Mouse (Mus musculus): ENCODE data around the gene Gm20388. TPM values are rescaled to one million over a fixed set of nuclear protein-coding genes. Genes with fewer than 3 reads are reported as not detected.

Gene Gm20388
- polyA plus RNA-seq, 1 experiment from 2014 or later = 2.5 TPM

DNA sequence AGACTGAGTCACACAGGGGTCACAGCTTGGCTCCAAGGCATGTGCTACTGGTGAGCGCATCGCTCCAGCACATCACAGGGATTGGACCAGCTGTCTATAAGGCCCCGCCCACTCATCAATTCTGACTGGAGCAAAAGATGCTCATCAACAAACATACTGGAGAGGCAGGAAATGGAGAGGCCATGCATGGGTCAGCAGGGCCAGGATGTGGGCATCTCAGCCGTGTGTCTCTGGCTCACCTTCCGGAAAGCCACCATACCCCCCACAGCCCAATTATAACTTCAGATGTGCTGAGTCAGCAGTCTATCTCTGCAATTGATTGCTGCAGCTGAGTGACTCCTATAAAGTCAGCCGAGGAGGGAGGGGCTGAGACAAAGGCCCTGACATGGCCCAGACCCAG lies 1657.7 kb downstream of the Gm20388 start:
- Histone ChIP-seq H3K4me3 (no peak overlapping the region), H3K4me1 (peaks cover 29% of the 10 kb centered on the region), H3K27ac (no peak overlapping the region), H3K9me3 (replicated peaks) (no peaks in the 10 kb centered on the region), H3K27me3 (ENCODE audit: low read depth, poor library complexity, severe bottlenecking) (no peaks in the 10 kb centered on the region), H3K36me3 (peaks cover 24% of the 10 kb centered on the region)
- DNase-seq (ENCODE audit: low spot score) = no peak
- 67% methylated on average over 6 of the region's 6 CpGs for WGBS

DNA sequence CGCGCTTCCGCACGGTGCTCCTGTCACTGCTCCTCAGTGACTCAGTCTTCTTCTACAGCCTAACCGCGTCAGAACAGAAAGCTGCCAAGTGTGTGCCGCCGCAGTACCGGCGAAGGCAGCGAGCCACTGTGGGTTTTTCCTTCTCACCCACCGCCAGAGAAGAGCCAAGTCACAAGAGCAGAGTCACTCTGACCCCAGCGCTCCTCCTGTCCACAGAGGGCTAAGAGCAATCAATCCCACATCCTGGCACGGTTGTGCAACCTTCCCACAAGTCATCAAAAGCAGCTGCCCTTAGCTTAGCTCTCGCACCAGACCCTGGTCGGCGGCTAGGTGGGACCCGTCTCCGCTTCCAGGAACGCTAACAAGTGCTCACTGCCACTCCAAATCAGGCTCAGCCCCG lies 1659.7 kb downstream of the Gm20388 start:
- Histone ChIP-seq H3K9me3 (replicated peaks) (no peaks in the 10 kb centered on the region), H3K4me1 (peaks cover 24% of the 10 kb centered on the region), H3K27me3 (ENCODE audit: low read depth, poor library complexity, severe bottlenecking) (no peaks in the 10 kb centered on the region), H3K27ac (no peak overlapping the region), H3K36me3 (peaks cover 12% of the 10 kb centered on the region), H3K4me3 (no peak overlapping the region)
- no peak for DNase-seq (ENCODE audit: low spot score)
- 84% methylated on average over 21 of the region's 21 CpGs for WGBS

DNA sequence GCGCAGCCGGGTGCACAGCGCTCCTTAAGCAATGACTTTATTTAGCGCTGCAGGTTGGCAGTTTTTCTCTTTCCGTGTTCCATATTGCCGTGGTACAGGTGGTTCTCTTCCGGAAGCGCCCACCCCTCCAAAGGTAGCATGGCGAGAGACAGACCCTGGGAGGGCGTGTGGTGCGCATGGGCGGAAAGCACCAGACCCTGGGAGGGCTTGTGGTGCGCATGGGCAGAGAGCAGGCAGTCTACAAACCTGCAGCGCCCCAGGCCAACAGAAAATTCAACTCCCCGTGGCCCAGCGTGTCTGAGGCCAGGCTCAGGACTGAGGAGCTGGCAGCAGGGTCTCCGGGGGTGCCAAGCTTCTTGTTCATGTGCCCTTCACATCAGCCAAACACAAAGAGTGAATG lies 1660.2 kb downstream of the Gm20388 start:
- WGBS = 83% methylated on average over 17 of the region's 17 CpGs
- H3K4me1 ChIP-seq = peaks cover 28% of the 10 kb centered on the region
- no peak overlapping the region for H3K27ac ChIP-seq
- DNase-seq (ENCODE audit: low spot score) = no peak
- H3K27me3 ChIP-seq (ENCODE audit: low read depth, poor library complexity, severe bottlenecking) = no peaks in the 10 kb centered on the region
- H3K36me3 ChIP-seq = 0 out of 2 replicates have a peak, but pooled peaks cover 7% of the 10 kb centered on the region
- no peaks in the 10 kb centered on the region for H3K9me3 ChIP-seq (replicated peaks)
- no peak overlapping the region for H3K4me3 ChIP-seq

DNA sequence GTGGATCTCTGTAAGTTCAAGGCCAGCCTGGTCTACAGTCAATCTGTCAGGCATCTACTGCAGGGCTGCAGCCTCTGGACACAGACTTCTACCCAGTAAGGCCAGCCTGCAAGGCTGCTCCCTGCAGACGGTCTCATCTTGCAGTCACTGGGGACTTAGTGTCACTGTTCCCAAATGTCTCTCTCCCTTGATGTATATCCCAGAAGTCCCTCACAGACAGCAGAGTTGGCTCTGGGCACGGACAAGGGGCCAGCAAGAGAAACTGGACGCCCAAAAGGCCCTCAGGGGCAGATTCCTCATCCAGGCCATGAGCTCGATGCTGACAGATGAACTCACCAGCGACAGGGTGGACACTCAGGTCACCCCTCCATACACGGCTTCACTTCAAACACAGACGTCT lies 1661.5 kb downstream of the Gm20388 start:
- H3K27me3 ChIP-seq (ENCODE audit: low read depth, poor library complexity, severe bottlenecking) = no peaks in the 10 kb centered on the region
- peaks cover 36% of the 10 kb centered on the region for H3K4me1 ChIP-seq
- no peak overlapping the region for H3K27ac ChIP-seq
- 70% methylated on average over 7 of the region's 7 CpGs for WGBS
- DNase-seq (ENCODE audit: low spot score) = no peak
- no peaks in the 10 kb centered on the region for H3K9me3 ChIP-seq (replicated peaks)
- 0 out of 2 replicates have a peak, but pooled peaks cover 2% of the 10 kb centered on the region for H3K36me3 ChIP-seq
- H3K4me3 ChIP-seq = no peak overlapping the region

DNA sequence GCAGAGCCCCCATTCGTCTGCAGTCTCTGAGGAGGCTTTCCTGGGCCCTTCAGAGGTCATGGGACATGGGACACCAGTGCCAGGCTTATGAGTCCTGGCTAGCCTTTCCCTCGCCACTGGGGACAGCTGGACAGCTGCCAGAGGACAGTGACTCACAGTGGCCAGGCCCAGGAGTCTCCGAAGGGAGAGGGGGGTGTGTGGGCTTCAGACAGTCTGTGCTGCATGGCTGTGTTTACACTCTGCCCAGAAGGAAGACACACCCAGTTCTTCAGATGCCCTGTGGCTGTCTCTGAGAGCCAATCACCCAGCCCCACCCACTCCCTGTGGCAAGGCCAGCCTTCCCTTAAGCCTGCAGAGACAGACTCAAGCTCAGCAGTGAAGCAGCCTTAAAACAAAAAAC lies 1662.6 kb downstream of the Gm20388 start:
- no peaks in the 10 kb centered on the region for H3K27me3 ChIP-seq (ENCODE audit: low read depth, poor library complexity, severe bottlenecking)

DNA sequence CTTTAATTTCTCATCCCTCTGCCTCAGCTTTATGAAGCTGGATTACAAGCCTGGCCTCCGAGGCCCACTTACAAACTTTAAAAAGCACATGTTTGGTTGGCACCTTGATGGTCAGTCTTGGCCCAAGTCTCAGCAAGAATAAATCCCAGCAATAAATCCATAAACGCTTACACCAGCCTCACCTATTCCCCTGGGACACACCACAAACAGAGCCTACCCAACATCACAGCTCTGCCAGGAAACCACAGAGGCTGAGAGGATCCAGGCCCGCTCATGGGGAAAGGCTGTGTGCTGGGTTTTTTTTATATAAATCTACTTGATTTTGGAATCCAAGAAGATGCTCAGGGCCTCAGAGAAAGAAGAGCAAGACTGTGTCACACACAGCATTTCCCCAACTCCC lies 1665.0 kb downstream of the Gm20388 start:
- Histone ChIP-seq H3K27ac (no peak overlapping the region), H3K27me3 (ENCODE audit: low read depth, poor library complexity, severe bottlenecking) (no peaks in the 10 kb centered on the region), H3K36me3 (0 out of 2 replicates have a peak, but pooled peaks cover 2% of the 10 kb centered on the region), H3K4me1 (peaks cover 50% of the 10 kb centered on the region), H3K9me3 (replicated peaks) (no peaks in the 10 kb centered on the region), H3K4me3 (no peak overlapping the region)
- DNase-seq (ENCODE audit: low spot score) = no peak
- WGBS = 72% methylated on average over 3 of the region's 3 CpGs

More for the DNA sequence above, 1662.6 kb downstream of the Gm20388 start:
- Histone ChIP-seq H3K9me3 (replicated peaks) (no peaks in the 10 kb centered on the region), H3K36me3 (0 out of 2 replicates have a peak, but pooled peaks cover 2% of the 10 kb centered on the region), H3K27ac (no peak overlapping the region), H3K4me1 (peaks cover 39% of the 10 kb centered on the region), H3K4me3 (no peak overlapping the region)
- no peak for DNase-seq (ENCODE audit: low spot score)
- 59% methylated on average over 3 of the region's 3 CpGs for WGBS

DNA sequence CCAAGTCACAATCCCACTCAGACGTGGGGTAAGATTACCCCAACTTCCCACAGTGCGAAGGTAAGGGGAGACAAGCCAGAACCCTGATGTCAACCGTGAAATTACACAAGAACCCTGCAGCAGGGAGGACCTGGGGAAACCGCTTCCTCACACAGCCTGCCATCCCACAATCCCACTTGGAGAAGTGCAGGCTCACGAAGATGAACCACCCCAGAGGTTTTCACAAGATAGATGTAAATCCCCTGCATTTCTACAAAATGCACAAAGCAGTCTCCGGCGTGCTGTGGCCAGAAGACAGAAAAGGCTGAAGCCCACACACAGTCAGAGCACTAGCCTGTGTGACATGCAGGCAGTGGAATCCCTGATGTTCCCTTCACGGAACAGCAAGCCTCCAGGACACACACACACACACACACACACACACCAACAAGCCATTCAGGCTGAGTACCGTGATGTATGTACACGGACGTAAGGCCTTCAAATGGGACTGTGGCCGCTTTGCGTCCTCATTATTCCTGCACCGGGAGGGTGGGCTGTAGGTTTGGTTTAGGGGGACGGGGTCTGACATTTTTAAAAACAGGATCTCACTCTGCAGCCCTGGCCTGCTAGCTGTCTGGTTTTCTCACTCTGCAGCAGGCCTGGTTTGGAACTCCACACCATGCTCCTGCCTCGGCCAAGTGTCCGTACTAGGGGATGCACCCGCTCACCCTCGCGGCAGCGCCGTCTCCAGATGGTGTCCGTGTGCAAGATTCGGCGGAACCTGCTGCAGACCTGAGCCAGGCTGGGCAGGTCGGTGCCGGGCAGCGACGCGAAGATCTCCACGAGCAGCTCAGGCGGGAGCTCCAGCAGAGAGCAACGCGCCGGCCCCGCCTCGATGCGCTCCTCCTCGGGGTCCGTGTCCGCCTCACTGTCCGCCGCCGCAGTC lies 1667.4 kb downstream of the Gm20388 start:
- 4% methylated on average over 44 of the region's 44 CpGs for WGBS
- Histone ChIP-seq H3K27ac (peak overlapping the region; percentile 89), H3K4me3 (peak overlapping the region; percentile 90), H3K4me1 (peaks cover 44% of the 10 kb centered on the region), H3K9me3 (replicated peaks) (no peaks in the 10 kb centered on the region), H3K36me3 (no peaks in the 10 kb centered on the region), H3K27me3 (ENCODE audit: low read depth, poor library complexity, severe bottlenecking) (no peaks in the 10 kb centered on the region)
- no peak for DNase-seq (ENCODE audit: low spot score)

DNA sequence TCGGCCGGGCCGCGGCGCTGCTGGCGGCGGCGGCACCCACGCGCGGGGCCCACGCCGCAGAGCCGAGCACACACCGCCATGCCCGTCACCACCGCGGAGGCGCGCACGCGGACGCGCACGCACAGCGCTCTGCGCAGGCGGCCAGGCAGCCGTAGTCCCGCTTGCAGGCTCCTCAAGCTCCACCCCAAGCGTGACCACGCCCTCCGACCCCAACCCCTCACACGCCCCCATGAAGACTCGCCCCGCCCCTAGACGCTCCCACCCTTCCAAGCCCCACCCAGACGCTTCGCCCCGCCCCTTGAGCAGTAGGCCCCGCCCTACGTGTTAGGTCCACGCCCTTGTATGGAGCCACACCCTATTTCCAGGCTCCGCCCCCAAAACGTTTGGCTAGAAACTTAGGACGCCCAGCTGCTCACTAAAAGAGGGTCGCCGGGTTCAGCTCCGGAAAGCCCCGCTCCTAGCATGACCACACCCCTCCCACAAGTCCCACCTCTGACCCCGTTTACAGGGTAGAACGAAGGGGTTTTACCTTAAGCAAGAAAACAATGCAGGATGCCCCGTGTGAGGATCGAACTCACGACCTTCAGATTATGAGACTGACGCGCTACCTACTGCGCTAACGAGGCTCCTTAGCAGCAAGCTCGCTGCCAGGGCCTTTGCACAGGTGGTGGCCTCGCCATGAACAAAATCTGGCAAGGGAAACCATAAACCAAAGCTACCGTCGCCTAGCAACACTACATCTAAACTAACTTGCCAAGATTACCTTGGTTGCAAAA lies 1668.2 kb downstream of the Gm20388 start, which contains the start of gene Fbxo31:
TSS of gene Fbxo31 (minus strand) at position 131 of the 776 bp plus-strand sequence.
- no peaks in the 10 kb centered on the region for H3K9me3 ChIP-seq (replicated peaks)
- WGBS = 2% methylated on average over 63 of the region's 63 CpGs

DNA sequence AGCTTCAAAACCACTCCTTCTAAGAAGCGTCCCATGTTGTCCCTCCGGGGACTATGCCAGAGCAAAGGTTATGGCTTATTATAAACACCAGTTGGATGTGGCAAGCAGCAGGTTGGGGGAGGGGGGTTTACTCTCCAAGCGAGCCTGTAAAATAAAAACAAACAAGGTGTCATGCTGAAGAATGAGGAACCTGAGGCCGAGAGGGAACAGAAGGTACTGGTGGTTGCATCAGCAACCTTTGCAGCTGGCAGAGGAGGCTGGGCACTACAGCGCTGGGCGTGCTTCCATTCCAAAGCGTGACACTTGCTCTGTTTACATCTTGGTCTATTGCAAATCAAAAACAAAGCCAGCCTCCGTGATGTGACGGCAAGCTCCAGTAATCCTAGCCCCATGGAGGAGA lies 1669.8 kb downstream of the Gm20388 start:
- Histone ChIP-seq H3K36me3 (no peaks in the 10 kb centered on the region), H3K27ac (no peak overlapping the region), H3K27me3 (ENCODE audit: low read depth, poor library complexity, severe bottlenecking) (no peaks in the 10 kb centered on the region), H3K9me3 (replicated peaks) (no peaks in the 10 kb centered on the region), H3K4me1 (peaks cover 45% of the 10 kb centered on the region), H3K4me3 (no peak overlapping the region)
- no peak for DNase-seq (ENCODE audit: low spot score)
- 21% methylated on average over 9 of the region's 9 CpGs for WGBS

More for the DNA sequence above, 1668.2 kb downstream of the Gm20388 start, which contains the start of gene Fbxo31:
- Histone ChIP-seq H3K27me3 (ENCODE audit: low read depth, poor library complexity, severe bottlenecking) (no peaks in the 10 kb centered on the region), H3K4me1 (peaks cover 41% of the 10 kb centered on the region), H3K4me3 (peak within 1 kb of the TSS; percentile 90), H3K36me3 (no peaks in the 10 kb centered on the region), H3K27ac (peak within 1 kb of the TSS; percentile 89)
- peak; percentile 98 for DNase-seq (ENCODE audit: low spot score)

DNA sequence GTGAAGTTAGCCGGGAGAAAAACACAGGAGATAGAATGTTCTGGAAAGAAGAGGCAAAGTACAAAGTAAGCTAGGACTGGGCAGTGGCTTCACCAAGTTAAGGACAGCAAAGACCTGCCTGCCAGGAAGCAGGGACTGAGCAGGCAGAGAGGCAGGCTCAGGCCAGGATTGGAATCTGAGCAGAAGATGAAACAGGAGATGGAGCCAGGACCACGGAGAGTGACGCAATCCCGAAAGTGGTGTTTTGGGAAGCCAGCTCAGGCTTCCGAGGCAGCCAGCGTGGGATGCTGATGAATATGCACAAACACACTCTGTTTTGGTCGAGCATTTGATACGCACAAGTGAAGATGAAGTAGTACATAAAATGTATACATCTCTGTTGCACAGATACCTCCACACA lies 1673.0 kb downstream of the Gm20388 start:
- DNase-seq (ENCODE audit: low spot score) = no peak
- Histone ChIP-seq H3K27me3 (ENCODE audit: low read depth, poor library complexity, severe bottlenecking) (no peaks in the 10 kb centered on the region), H3K4me3 (no peak overlapping the region), H3K9me3 (replicated peaks) (no peaks in the 10 kb centered on the region), H3K36me3 (no peaks in the 10 kb centered on the region), H3K4me1 (peaks cover 28% of the 10 kb centered on the region), H3K27ac (no peak overlapping the region)
- WGBS = 60% methylated on average over 8 of the region's 8 CpGs

DNA sequence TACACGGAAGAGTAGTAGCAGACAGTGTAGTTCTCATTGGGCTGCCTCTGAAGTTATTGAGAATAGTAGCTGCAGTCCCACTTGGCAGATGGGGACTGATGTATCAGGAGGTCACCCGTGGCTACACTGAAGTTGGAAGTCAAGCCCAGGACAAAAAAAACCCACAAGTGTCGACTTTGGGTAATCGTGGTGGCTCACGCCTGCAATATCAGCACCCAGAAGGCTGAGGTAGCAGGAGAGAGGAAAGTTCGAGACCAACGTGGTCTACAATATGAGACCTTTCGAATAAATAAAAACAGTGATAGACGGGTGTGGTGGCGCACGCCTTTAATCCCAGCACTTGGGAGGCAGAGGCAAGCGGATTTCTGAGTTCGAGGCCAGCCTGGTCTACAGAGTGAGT lies 1674.1 kb downstream of the Gm20388 start:
- no peak for DNase-seq (ENCODE audit: low spot score)
- H3K27ac ChIP-seq = peak overlapping the region; percentile 86
- H3K4me3 ChIP-seq = peak overlapping the region; percentile 76
- no peaks in the 10 kb centered on the region for H3K36me3 ChIP-seq
- H3K4me1 ChIP-seq = peaks cover 24% of the 10 kb centered on the region
- H3K9me3 ChIP-seq (replicated peaks) = no peaks in the 10 kb centered on the region
- WGBS = 46% methylated on average over 13 of the region's 13 CpGs
- no peaks in the 10 kb centered on the region for H3K27me3 ChIP-seq (ENCODE audit: low read depth, poor library complexity, severe bottlenecking)

DNA sequence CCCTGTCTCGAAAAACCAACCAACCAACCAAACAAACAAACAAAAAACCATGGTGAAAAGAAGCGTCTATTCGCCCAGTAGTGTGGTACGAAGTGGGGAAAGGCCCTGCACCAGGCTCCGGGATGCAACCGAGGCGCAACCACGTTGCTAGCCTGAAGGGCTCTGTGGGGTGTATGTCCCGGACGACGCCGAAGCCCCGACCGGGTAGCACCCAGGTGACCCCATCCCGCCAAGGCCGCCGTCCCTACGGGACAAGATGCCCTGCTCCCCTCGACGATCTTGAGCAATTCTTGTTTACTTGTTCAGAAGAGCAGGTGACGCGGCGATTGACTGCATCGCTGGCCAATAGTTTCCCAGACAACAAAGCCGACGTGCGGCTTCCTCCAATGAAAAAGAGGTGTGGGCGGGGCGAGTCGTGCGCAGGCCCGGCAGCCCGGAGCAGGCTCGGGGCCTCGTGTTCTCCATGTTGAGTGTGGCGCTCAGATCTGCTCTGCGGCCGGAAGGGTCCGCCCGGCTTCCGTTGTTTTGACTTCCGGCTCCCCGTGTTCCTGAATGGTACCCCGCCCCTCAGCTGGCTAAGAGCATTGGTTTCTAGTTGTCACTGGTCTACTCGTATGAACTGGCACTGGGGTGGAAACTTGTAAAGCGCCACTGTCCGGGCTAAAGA lies 1674.7 kb downstream of the Gm20388 start:
- Histone ChIP-seq H3K9me3 (replicated peaks) (no peaks in the 10 kb centered on the region), H3K4me1 (peaks cover 23% of the 10 kb centered on the region), H3K27ac (peak overlapping the region; percentile 86), H3K27me3 (ENCODE audit: low read depth, poor library complexity, severe bottlenecking) (no peaks in the 10 kb centered on the region), H3K36me3 (no peaks in the 10 kb centered on the region), H3K4me3 (peak overlapping the region; percentile 76)
- DNase-seq (ENCODE audit: low spot score) = peak; percentile 98
- WGBS = 1% methylated on average over 47 of the region's 47 CpGs
